Mouse (Mus musculus) kidney, embryonic 14.5 days (tissue): ENCODE results near the gene Rpap2. TPM values are rescaled to one million over a fixed set of nuclear protein-coding genes. Genes with fewer than 3 reads are reported as not detected.

Source experiments
- ATAC-seq: fragments of 200-750 bp; cut with Nextera tagmentation; 2 replicates; pipeline ENCODE4 v1.8.0; 2017; ENCODE audit warnings: moderate number of reproducible peaks, mild to moderate bottlenecking, moderate TSS enrichment, moderate library complexity; ENCODE audit not compliant: low FRiP score, low TSS enrichment
- H3K27ac ChIP-seq: fragments of 300-500 bp; sonication (generic); 2 replicates; pipeline ENCODE4 v1.5.1; 2014; ENCODE audit warnings: low read depth, mild to moderate bottlenecking, low read length, moderate library complexity, mixed read lengths
- H3K27me3 ChIP-seq: fragments of 300-500 bp; sonication (generic); 2 replicates; pipeline ENCODE4 v1.6.1; 2014; ENCODE audit warnings: mild to moderate bottlenecking, low read length; ENCODE audit not compliant: control insufficient read depth, insufficient read depth
- H3K36me3 ChIP-seq: fragments of 300-500 bp; sonication (generic); 2 replicates; pipeline ENCODE4 v1.6.1; 2014; ENCODE audit warnings: low read length, mixed read lengths; ENCODE audit not compliant: control insufficient read depth, insufficient read depth
- H3K4me1 ChIP-seq: fragments of 300-500 bp; sonication (generic); 2 replicates; pipeline ENCODE4 v1.6.1; 2014; ENCODE audit warnings: low read length, mixed read lengths; ENCODE audit not compliant: control insufficient read depth, insufficient read depth
- H3K4me2 ChIP-seq: fragments of 300-500 bp; sonication (generic); replicated peaks from 2 replicates; pipeline ENCODE4 v1.6.1; 2014; ENCODE audit warnings: low read depth, mild to moderate bottlenecking, low read length
- H3K4me3 ChIP-seq: fragments of 300-500 bp; sonication (generic); 2 replicates; pipeline ENCODE4 v1.5.1; 2014; ENCODE audit warnings: mild to moderate bottlenecking, low read length
- H3K9ac ChIP-seq: fragments of 300-500 bp; sonication (generic); 2 replicates; pipeline ENCODE4 v1.6.1; 2014; ENCODE audit warnings: low read depth, mild to moderate bottlenecking, low read length, moderate library complexity
- H3K9me3 ChIP-seq: fragments of 300-500 bp; sonication (generic); 2 replicates; pipeline ENCODE4 v1.6.1; 2016; ENCODE audit warnings: low read length; ENCODE audit not compliant: control insufficient read depth
- WGBS: fragments of 180-500 bp; shearing (Covaris S2); extraction: QIAGEN DNeasy Blood & Tissue Kit; methylation state at CpG from one replicate; pipeline ENCODE4 v1.1.7; 2014; 5-methylcytosine and 5-hydroxymethylcytosine counted together
- polyA plus RNA-seq: library from polyadenylated mRNA; unstranded; fragments of >200 nt; fragmentation: Nextera tagmentation; extraction: Ambion mirVana; gene quantifications from 2 replicates; pipeline ENCODE4 v1.2.1, GENCODE M21; 2014

The Rpap2 gene
- 17.4 and 18.5 TPM in 2 replicates for polyA plus RNA-seq

GRCm38 (mm10) chr5:107597301-107598077 is at the start of gene Rpap2, which contains the start of gene Glmn:
Gene Rpap2, plus strand, starts transcription at chr5:107597373.
Gene Glmn, minus strand, starts transcription at chr5:107597888.
- Histone ChIP-seq H3K27me3 (no peaks in the 10 kb centered on the region), H3K4me2 (peak within 1 kb of the TSS; percentile 78), H3K4me3 (peak within 1 kb of the TSS; percentile 73), H3K9ac (peak within 1 kb of the TSS; percentile 78), H3K4me1 (no peaks in the 10 kb centered on the region), H3K36me3 (peaks cover 13% of the 10 kb centered on the region), H3K9me3 (no peaks in the 10 kb centered on the region), H3K27ac (peak within 1 kb of the TSS; percentile 83)
- ATAC-seq, result peak; percentile 97
- under 1% methylated on average over 46 of the region's 64 CpGs for WGBS

DNA sequence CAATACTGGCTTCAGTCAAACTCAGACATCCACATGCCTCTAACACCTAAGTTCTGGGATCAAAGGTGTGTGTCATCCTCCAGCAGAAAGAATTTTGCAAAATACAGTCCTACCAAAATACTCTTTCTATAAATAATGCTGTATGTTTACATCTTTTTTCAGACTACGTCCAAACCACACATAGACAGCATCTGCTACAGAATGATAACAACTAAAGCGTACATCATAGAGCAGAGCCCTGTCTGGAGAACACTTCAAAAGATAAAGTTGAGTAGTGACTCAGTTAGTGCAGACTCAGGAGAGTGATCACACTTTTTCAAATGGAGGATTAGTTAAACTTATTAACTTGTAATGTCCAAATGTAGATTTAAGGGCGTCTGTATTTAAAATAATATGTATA is 49.2 kb upstream of the Rpap2 start:
- peaks cover 21% of the 10 kb centered on the region for H3K36me3 ChIP-seq
- no peak overlapping the region for H3K4me2 ChIP-seq
- no peak overlapping the region for H3K4me3 ChIP-seq
- H3K4me1 ChIP-seq, result no peaks in the 10 kb centered on the region
- WGBS, result 89% methylated on average over 3 of the region's 3 CpGs
- H3K27me3 ChIP-seq, result no peaks in the 10 kb centered on the region
- no peak overlapping the region for H3K9ac ChIP-seq
- no peak overlapping the region for H3K27ac ChIP-seq
- no peak for ATAC-seq
- H3K9me3 ChIP-seq, result no peaks in the 10 kb centered on the region

DNA sequence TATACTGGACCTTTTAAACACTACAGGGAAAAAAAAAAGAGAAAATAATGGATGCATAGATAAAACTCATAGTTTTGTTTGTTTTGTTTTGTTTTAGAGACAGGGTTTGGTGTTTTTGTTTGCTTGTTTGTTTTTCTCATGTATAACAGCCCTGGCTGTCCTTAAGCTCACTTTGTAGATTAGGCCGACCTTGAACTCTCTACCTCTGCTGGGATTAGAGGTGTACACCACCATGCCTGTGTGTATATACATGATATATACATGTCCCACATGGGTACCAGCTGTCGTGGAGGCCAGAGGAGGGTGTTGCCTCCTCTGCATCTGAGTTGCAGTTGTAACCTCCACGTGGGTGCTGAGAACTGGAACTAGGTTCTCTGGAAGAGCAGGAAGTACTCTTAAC is 48.7 kb upstream of the Rpap2 start:
- H3K4me3 ChIP-seq, result no peak overlapping the region
- H3K9me3 ChIP-seq, result no peaks in the 10 kb centered on the region
- H3K27me3 ChIP-seq, result no peaks in the 10 kb centered on the region
- ATAC-seq, result no peak
- H3K4me2 ChIP-seq, result no peak overlapping the region
- H3K9ac ChIP-seq, result no peak overlapping the region
- H3K4me1 ChIP-seq, result no peaks in the 10 kb centered on the region
- H3K36me3 ChIP-seq, result peaks cover 21% of the 10 kb centered on the region
- WGBS, result 91% methylated on average over 3 of the region's 3 CpGs
- H3K27ac ChIP-seq, result no peak overlapping the region

DNA sequence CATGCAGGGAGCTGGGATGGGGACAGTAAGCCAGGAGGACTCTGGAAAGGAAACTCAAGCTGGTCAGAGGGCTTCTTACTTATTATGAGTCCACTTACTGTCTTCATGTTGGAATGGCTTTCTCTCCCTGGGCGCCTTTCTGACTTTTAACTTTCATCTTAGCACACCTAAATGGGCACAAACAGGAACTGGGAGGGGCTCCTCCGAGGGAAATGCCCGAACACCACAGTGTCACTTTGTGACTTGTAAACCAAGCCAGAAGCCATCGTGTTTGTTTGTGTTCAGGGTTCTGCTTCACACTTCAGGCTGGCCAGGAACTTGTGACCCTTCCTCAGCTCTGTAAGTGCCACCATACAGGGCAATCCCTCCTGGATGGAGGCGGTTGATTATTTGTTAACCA is 42.8 kb upstream of the Rpap2 start:
- WGBS, result 41% methylated on average over 5 of the region's 5 CpGs
- no peak overlapping the region for H3K4me3 ChIP-seq
- no peaks in the 10 kb centered on the region for H3K27me3 ChIP-seq
- peaks cover 37% of the 10 kb centered on the region for H3K36me3 ChIP-seq
- no peak for ATAC-seq
- H3K9ac ChIP-seq, result no peak overlapping the region
- no peak overlapping the region for H3K4me2 ChIP-seq
- no peaks in the 10 kb centered on the region for H3K4me1 ChIP-seq
- H3K27ac ChIP-seq, result no peak overlapping the region
- H3K9me3 ChIP-seq, result no peaks in the 10 kb centered on the region

DNA sequence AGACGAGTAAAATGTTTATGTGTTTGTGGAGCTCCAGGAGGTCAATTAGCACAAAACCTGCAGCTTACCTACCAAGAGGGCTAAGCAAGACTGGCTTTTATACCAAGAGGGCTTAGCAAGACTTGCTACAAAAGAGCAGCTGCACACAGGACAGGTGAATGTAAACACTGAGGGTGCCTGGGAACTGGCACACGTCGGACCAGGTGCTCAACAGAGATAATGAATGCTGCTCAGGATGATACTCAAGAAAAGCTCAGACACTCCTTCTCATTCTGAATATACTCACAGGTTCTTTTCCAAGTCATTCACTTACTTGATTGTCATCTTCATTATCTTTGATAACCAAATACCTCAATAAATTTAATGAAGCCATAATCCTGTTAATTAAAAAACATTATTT is 40.2 kb upstream of the Rpap2 start:
- H3K9ac ChIP-seq, result no peak overlapping the region
- no peak overlapping the region for H3K27ac ChIP-seq
- H3K27me3 ChIP-seq, result no peaks in the 10 kb centered on the region
- no peak overlapping the region for H3K4me3 ChIP-seq
- H3K36me3 ChIP-seq, result peaks cover 46% of the 10 kb centered on the region
- 82% methylated on average over 3 of the region's 3 CpGs for WGBS
- no peak for ATAC-seq
- no peak overlapping the region for H3K4me2 ChIP-seq
- H3K4me1 ChIP-seq, result no peaks in the 10 kb centered on the region
- no peaks in the 10 kb centered on the region for H3K9me3 ChIP-seq

GRCm38 (mm10) chr5:107569148-107569547 is 28.0 kb upstream of the Rpap2 start:
- Histone ChIP-seq H3K9me3 (no peaks in the 10 kb centered on the region), H3K4me2 (no peak overlapping the region), H3K27ac (no peak overlapping the region), H3K4me3 (no peak overlapping the region), H3K9ac (no peak overlapping the region), H3K27me3 (no peaks in the 10 kb centered on the region), H3K36me3 (peaks cover 18% of the 10 kb centered on the region; the same call in 1 of the 2 replicates), H3K4me1 (no peaks in the 10 kb centered on the region)
- WGBS, result 98% methylated on average over 9 of the region's 9 CpGs
- ATAC-seq, result no peak

DNA sequence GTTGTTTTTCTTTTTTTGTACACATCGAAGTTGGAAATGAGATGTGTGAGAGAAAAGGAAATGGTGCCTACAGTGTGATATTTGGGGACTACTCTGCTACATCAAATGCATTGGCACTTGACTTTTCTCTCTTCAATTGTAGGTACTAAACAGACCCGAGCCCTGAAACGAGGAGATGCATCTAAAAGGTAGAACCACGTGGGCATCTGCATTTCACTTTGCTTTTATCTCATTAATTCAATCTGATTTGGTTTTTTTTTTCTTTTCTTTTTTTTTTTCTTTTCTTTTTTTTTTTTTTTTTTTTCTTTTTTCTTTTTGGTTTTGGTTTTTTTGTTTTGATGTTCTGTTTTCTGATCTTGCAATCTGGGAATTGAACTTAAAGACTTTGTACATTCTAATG is 1.2 kb downstream of the Rpap2 start:
- no peaks in the 10 kb centered on the region for H3K27me3 ChIP-seq
- no peaks in the 10 kb centered on the region for H3K4me1 ChIP-seq
- no peaks in the 10 kb centered on the region for H3K9me3 ChIP-seq
- ATAC-seq, result no peak
- H3K27ac ChIP-seq, result no peak overlapping the region
- H3K9ac ChIP-seq, result peak overlapping the region; percentile 78; the same call in 1 of the 2 replicates
- peaks cover 14% of the 10 kb centered on the region for H3K36me3 ChIP-seq
- WGBS, result 15% methylated on average over 4 of the region's 4 CpGs
- H3K4me3 ChIP-seq, result peak overlapping the region; percentile 73
- H3K4me2 ChIP-seq, result peak overlapping the region; percentile 78

DNA sequence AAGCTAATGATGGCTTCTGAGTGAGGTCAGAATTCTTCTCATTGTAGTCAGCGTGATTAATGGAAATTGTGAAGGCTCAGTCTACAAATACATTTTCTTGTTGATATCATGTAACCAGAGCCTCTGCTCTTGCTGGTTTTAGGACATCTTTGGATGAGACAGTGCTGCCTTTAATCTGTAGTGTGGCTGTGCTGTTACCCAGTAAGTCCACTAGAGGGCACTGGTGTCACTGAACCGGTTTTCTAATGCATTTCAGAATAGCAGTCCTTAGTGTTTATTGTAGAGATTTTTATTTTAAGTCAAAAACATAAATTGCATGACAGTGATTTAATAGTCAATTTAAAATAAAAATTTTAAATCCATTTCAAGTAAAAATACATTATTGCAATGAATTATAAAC is 14.1 kb downstream of the Rpap2 start:
- Histone ChIP-seq H3K9me3 (no peaks in the 10 kb centered on the region), H3K27ac (no peak overlapping the region), H3K4me3 (no peak overlapping the region), H3K9ac (no peak overlapping the region), H3K27me3 (no peaks in the 10 kb centered on the region), H3K4me2 (no peak overlapping the region), H3K36me3 (peaks cover 24% of the 10 kb centered on the region), H3K4me1 (no peaks in the 10 kb centered on the region)
- 5% methylated on average over 2 of the region's 2 CpGs for WGBS
- peak; percentile 73; the same call in 1 of the 2 replicates for ATAC-seq

GRCm38 (mm10) chr5:107617986-107618385 is 20.8 kb downstream of the Rpap2 start:
- no peaks in the 10 kb centered on the region for H3K27me3 ChIP-seq
- no peaks in the 10 kb centered on the region for H3K9me3 ChIP-seq
- WGBS, result 78% methylated on average over 6 of the region's 6 CpGs
- no peak overlapping the region for H3K27ac ChIP-seq
- H3K4me3 ChIP-seq, result no peak overlapping the region
- peaks cover 27% of the 10 kb centered on the region for H3K36me3 ChIP-seq
- ATAC-seq, result no peak
- H3K4me1 ChIP-seq, result no peaks in the 10 kb centered on the region
- H3K9ac ChIP-seq, result no peak overlapping the region
- H3K4me2 ChIP-seq, result no peak overlapping the region
